Mouse (Mus musculus) forebrain, embryonic 13.5 days (tissue): ENCODE results near the gene Ncoa7. TPM values are rescaled to one million over a fixed set of nuclear protein-coding genes. Genes with fewer than 3 reads are reported as not detected.
"Not testable (repeated sequence)": the region's sequence is repeated elsewhere in the genome, so short reads cannot be mapped to it uniquely, and the experiment has no call there.

Source experiments
- ATAC-seq: fragments of 200-750 bp; cut with Nextera tagmentation; 2 replicates; pipeline ENCODE4 v1.8.0; 2017
- H3K27ac ChIP-seq: fragments of 300-500 bp; sonication (generic); 2 replicates; pipeline ENCODE4 v1.5.1; 2015; ENCODE audit warnings: inconsistent platforms, mild to moderate bottlenecking, moderate library complexity
- H3K27me3 ChIP-seq: fragments of 300-500 bp; sonication (generic); 2 replicates; pipeline ENCODE4 v1.6.1; 2015; ENCODE audit warnings: mild to moderate bottlenecking, inconsistent platforms
- H3K36me3 ChIP-seq: fragments of 300-500 bp; sonication (generic); 2 replicates; pipeline ENCODE4 v1.6.1; 2015; ENCODE audit warnings: mild to moderate bottlenecking, inconsistent platforms; ENCODE audit not compliant: poor library complexity, severe bottlenecking
- H3K4me1 ChIP-seq: fragments of 300-500 bp; sonication (generic); 2 replicates; pipeline ENCODE4 v1.6.1; 2015; ENCODE audit warnings: inconsistent platforms
- H3K4me2 ChIP-seq: fragments of 300-500 bp; sonication (generic); 2 replicates; pipeline ENCODE4 v1.6.1; 2015; ENCODE audit warnings: inconsistent platforms, mild to moderate bottlenecking, moderate library complexity
- H3K4me3 ChIP-seq: fragments of 300-500 bp; sonication (generic); 2 replicates; pipeline ENCODE4 v1.5.1; 2015; ENCODE audit warnings: mild to moderate bottlenecking, inconsistent platforms
- H3K9ac ChIP-seq: fragments of 300-500 bp; sonication (generic); 2 replicates; pipeline ENCODE4 v1.6.1; 2015; ENCODE audit warnings: mild to moderate bottlenecking, inconsistent platforms
- H3K9me3 ChIP-seq: fragments of 300-500 bp; sonication (generic); replicated peaks from 2 replicates; pipeline ENCODE4 v1.6.1; 2016; ENCODE audit warnings: inconsistent platforms
- WGBS: fragments of 180-500 bp; shearing (Covaris S2); methylation state at CpG from one replicate; pipeline ENCODE4 v1.1.7; 2015; 5-methylcytosine and 5-hydroxymethylcytosine counted together
- polyA plus RNA-seq: library from polyadenylated mRNA; unstranded; fragments of >200 nt; fragmentation: Nextera tagmentation; extraction: Ambion mirVana; gene quantifications from 2 replicates; pipeline ENCODE4 v1.2.1, GENCODE M21; 2015

The Ncoa7 gene
- polyA plus RNA-seq, 1 experiment from 2014 or later, result 8.8 TPM

- no peak within 1 kb of the TSS for H3K9ac ChIP-seq
- H3K4me3 ChIP-seq, result no peak within 1 kb of the TSS
- no peaks in the 10 kb centered on the region for H3K27me3 ChIP-seq
- WGBS, result 86% methylated on average over 3 of the region's 3 CpGs
- H3K27ac ChIP-seq, result no peak within 1 kb of the TSS
- H3K4me2 ChIP-seq, result no peak within 1 kb of the TSS
- no peaks in the 10 kb centered on the region for H3K9me3 ChIP-seq
- ATAC-seq, result no peak
- H3K36me3 ChIP-seq, result no peaks in the 10 kb centered on the region
- no peaks in the 10 kb centered on the region; the same call in 1 of the 2 replicates for H3K4me1 ChIP-seq
Measured at GRCm38 (mm10) chr10:30629513-30629912, 173.6 kb downstream of the Ncoa7 start, which contains the start of gene Hint3. Gene Hint3 (minus strand): TSS chr10:30629632.

- WGBS, result 93% methylated on average over 11 of the region's 11 CpGs
- H3K36me3 ChIP-seq, ATAC-seq, H3K9me3 ChIP-seq, H3K27ac ChIP-seq, H3K4me3 ChIP-seq, H3K27me3 ChIP-seq, H3K4me2 ChIP-seq, H3K4me1 ChIP-seq, H3K9ac ChIP-seq: not testable (repeated sequence)
Measured at GRCm38 (mm10) chr10:30628444-30628843, 174.7 kb downstream of the Ncoa7 start.

- Histone ChIP-seq H3K27me3 (no peaks in the 10 kb centered on the region), H3K4me1 (peaks cover 7% of the 10 kb centered on the region), H3K27ac (no peak overlapping the region), H3K9ac (no peak overlapping the region), H3K4me3 (no peak overlapping the region), H3K9me3 (no peaks in the 10 kb centered on the region), H3K4me2 (no peak overlapping the region), H3K36me3 (no peaks in the 10 kb centered on the region)
- WGBS, result 45% methylated on average over 1 of the region's 1 CpGs
- ATAC-seq, result no peak
Measured at GRCm38 (mm10) chr10:30627548-30627947, 175.6 kb downstream of the Ncoa7 start.

- H3K9me3 ChIP-seq, result no peaks in the 10 kb centered on the region
- no peak overlapping the region for H3K9ac ChIP-seq
- H3K27me3 ChIP-seq, result no peaks in the 10 kb centered on the region
- H3K27ac ChIP-seq, result peak overlapping the region; percentile 27; the same call in 1 of the 2 replicates
- ATAC-seq, result peak; percentile 92
- H3K36me3 ChIP-seq, result no peaks in the 10 kb centered on the region
- H3K4me1 ChIP-seq, result peaks cover 7% of the 10 kb centered on the region
- 59% methylated on average over 5 of the region's 5 CpGs for WGBS
- no peak overlapping the region for H3K4me2 ChIP-seq
- no peak overlapping the region for H3K4me3 ChIP-seq
Measured at GRCm38 (mm10) chr10:30624161-30625019, 178.7 kb downstream of the Ncoa7 start.

- Histone ChIP-seq H3K36me3 (no peaks in the 10 kb centered on the region), H3K9ac (no peak overlapping the region), H3K4me3 (no peak overlapping the region), H3K4me2 (no peak overlapping the region), H3K27me3 (no peaks in the 10 kb centered on the region), H3K9me3 (no peaks in the 10 kb centered on the region), H3K27ac (no peak overlapping the region), H3K4me1 (peaks cover 7% of the 10 kb centered on the region)
- no peak for ATAC-seq
Measured at GRCm38 (mm10) chr10:30622928-30623327, 180.2 kb downstream of the Ncoa7 start.

GRCm38 (mm10) chr10:30618918-30619210 is 184.3 kb downstream of the Ncoa7 start:
- H3K4me3 ChIP-seq, result peak overlapping the region; percentile 64
- no peaks in the 10 kb centered on the region for H3K36me3 ChIP-seq
- peak overlapping the region; percentile 70 for H3K4me2 ChIP-seq
- ATAC-seq, result no peak
- no peaks in the 10 kb centered on the region for H3K27me3 ChIP-seq
- peaks cover 9% of the 10 kb centered on the region for H3K4me1 ChIP-seq
- no peak overlapping the region for H3K9ac ChIP-seq
- no peaks in the 10 kb centered on the region for H3K9me3 ChIP-seq
- no peak overlapping the region for H3K27ac ChIP-seq
- 38% methylated on average over 3 of the region's 3 CpGs for WGBS

- Histone ChIP-seq H3K27ac (peak overlapping the region; percentile 81), H3K4me2 (peak overlapping the region; percentile 70), H3K9me3 (no peaks in the 10 kb centered on the region), H3K4me1 (peaks cover 8% of the 10 kb centered on the region), H3K27me3 (no peaks in the 10 kb centered on the region), H3K4me3 (peak overlapping the region; percentile 64), H3K36me3 (no peaks in the 10 kb centered on the region), H3K9ac (peak overlapping the region; percentile 70)
- peak; percentile 100 for ATAC-seq
- 1% methylated on average over 49 of the region's 49 CpGs for WGBS
Measured at GRCm38 (mm10) chr10:30618091-30618917, 184.8 kb downstream of the Ncoa7 start.

GRCm38 (mm10) chr10:30613039-30613438 is 190.1 kb downstream of the Ncoa7 start:
- peaks cover 8% of the 10 kb centered on the region for H3K4me1 ChIP-seq
- H3K9ac ChIP-seq, result no peak overlapping the region
- H3K36me3 ChIP-seq, result peaks cover 12% of the 10 kb centered on the region; the same call in 1 of the 2 replicates
- H3K27ac ChIP-seq, result no peak overlapping the region
- WGBS, result 90% methylated on average over 4 of the region's 4 CpGs
- H3K27me3 ChIP-seq, result no peaks in the 10 kb centered on the region
- no peaks in the 10 kb centered on the region for H3K9me3 ChIP-seq
- no peak overlapping the region for H3K4me3 ChIP-seq
- no peak for ATAC-seq
- no peak overlapping the region for H3K4me2 ChIP-seq

- H3K36me3 ChIP-seq, result peaks cover 19% of the 10 kb centered on the region; the same call in 1 of the 2 replicates
Measured at GRCm38 (mm10) chr10:30609614-30610013, 193.5 kb downstream of the Ncoa7 start.

GRCm38 (mm10) chr10:30608109-30608508 is 195.0 kb downstream of the Ncoa7 start:
- no peak overlapping the region for H3K27ac ChIP-seq
- H3K4me3 ChIP-seq, result no peak overlapping the region
- ATAC-seq, result no peak
- H3K4me2 ChIP-seq, result no peak overlapping the region
- no peaks in the 10 kb centered on the region for H3K27me3 ChIP-seq
- 78% methylated on average over 2 of the region's 2 CpGs for WGBS
- no peak overlapping the region for H3K9ac ChIP-seq
- peaks cover 19% of the 10 kb centered on the region; the same call in 1 of the 2 replicates for H3K36me3 ChIP-seq
- H3K9me3 ChIP-seq, result no peaks in the 10 kb centered on the region
- H3K4me1 ChIP-seq, result no peaks in the 10 kb centered on the region

More at GRCm38 (mm10) chr10:30609614-30610013, 193.5 kb downstream of the Ncoa7 start:
- Histone ChIP-seq H3K27me3 (no peaks in the 10 kb centered on the region), H3K4me1 (no peaks in the 10 kb centered on the region), H3K27ac (no peak overlapping the region), H3K9ac (no peak overlapping the region), H3K4me2 (no peak overlapping the region), H3K4me3 (no peak overlapping the region), H3K9me3 (no peaks in the 10 kb centered on the region)
- no peak for ATAC-seq

- H3K4me2 ChIP-seq, result peak within 1 kb of the TSS; percentile 76
- H3K9ac ChIP-seq, result peak within 1 kb of the TSS; percentile 80
- peaks cover 16% of the 10 kb centered on the region for H3K36me3 ChIP-seq
- peaks cover 12% of the 10 kb centered on the region for H3K4me1 ChIP-seq
- no peaks in the 10 kb centered on the region for H3K9me3 ChIP-seq
- under 1% methylated on average over 27 of the region's 28 CpGs for WGBS
- H3K4me3 ChIP-seq, result peak within 1 kb of the TSS; percentile 79
- H3K27me3 ChIP-seq, result no peaks in the 10 kb centered on the region
- peak within 1 kb of the TSS; percentile 82 for H3K27ac ChIP-seq
- peak; percentile 98 for ATAC-seq
Measured at GRCm38 (mm10) chr10:30600542-30600966, 202.6 kb downstream of the Ncoa7 start, which contains the start of gene Trmt11. Gene Trmt11 (minus strand): TSS chr10:30600749.

GRCm38 (mm10) chr10:30600094-30600534 is 203.0 kb downstream of the Ncoa7 start:
- Histone ChIP-seq H3K4me1 (peaks cover 12% of the 10 kb centered on the region), H3K27me3 (no peaks in the 10 kb centered on the region), H3K36me3 (peaks cover 21% of the 10 kb centered on the region), H3K4me2 (peak overlapping the region; percentile 76), H3K9ac (peak overlapping the region; percentile 80), H3K4me3 (peak overlapping the region; percentile 79), H3K9me3 (no peaks in the 10 kb centered on the region), H3K27ac (peak overlapping the region; percentile 82)
- ATAC-seq, result peak; percentile 82
- WGBS, result under 1% methylated on average over 22 of the region's 27 CpGs
